In the genomic region with DNA sequence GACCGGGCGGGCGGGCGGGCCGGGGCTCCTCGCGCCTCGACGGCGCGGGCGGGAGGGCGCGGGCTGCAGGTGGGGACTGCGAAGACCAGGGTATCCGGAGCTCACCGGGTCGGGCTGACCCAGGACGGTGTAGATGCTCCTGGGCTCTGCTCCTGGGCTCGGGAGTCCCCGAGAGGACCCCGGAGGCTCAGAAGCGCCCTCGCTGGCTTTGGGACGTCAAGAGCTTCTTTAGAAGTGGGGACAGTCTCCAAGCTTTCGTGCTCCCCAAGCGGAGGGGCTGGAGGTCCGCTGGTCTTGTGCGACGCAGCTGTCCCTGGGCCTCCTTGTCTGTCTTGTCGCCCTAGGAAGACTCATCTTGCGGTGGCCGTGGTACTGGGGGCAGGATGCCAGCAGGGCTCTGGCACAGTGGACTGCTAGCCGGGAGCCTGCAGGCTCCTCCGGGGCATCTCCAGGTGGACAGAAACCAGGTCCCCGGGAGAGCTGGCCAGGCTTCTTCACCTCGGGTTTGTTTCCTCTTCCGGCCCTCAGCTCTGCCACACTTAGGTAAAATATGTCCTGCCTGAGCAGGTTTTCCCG, we compare ENCODE assay signal across 8 mouse cellular contexts. TPM values are rescaled to one million over a fixed set of nuclear protein-coding genes. Genes with fewer than 3 reads are reported as not detected.
DNase-seq lines count a peak whose midpoint lies in the region; ATAC-seq and TF ChIP-seq lines count a peak whose summit lies in the region.

No protein-coding gene starts in this region.

- intact Hi-C loops in gastrocnemius, adult 2 months (cut with DNase I): loop anchor here (5.0 kb wide), 2 partner anchors 136 to 254 kb away; a partner anchor contains a TSS

- H3K36me3 ChIP-seq in hindbrain, postnatal 0 days (ENCODE audit: insufficient read depth, low read length): no peaks in the 10 kb centered on the region
- no peaks in the 10 kb centered on the region for H3K36me3 ChIP-seq in liver, embryonic 11.5 days (ENCODE audit: control insufficient read depth, insufficient read depth, low read length)
- H3K36me3 ChIP-seq in myocyte (ENCODE audit: control insufficient read depth, insufficient read depth): no peaks in the 10 kb centered on the region

- peaks cover 44% of the 10 kb centered on the region for H3K79me2 ChIP-seq in myocyte (ENCODE audit: control insufficient read depth, insufficient read depth)

- peak overlapping the region; percentile 89 for H3K4me2 ChIP-seq in hindbrain, postnatal 0 days (ENCODE audit: low read depth, low read length)
- peak overlapping the region; percentile 95 for H3K4me2 ChIP-seq in liver, embryonic 11.5 days
- H3K4me2 ChIP-seq in myocyte (ENCODE audit: low read depth): peak overlapping the region; percentile 88

- TF ChIP-seq POLR2A in myocyte (IDR thresholded peaks at IDR 0.05; ENCODE audit: insufficient read length, low read depth): no peak

- H3K27me3 ChIP-seq in hindbrain, postnatal 0 days (ENCODE audit: insufficient read depth, low read length): no peaks in the 10 kb centered on the region
- H3K27me3 ChIP-seq in liver, embryonic 11.5 days (replicated peaks; ENCODE audit: control insufficient read depth, insufficient read depth, low read length): peaks cover 3% of the 10 kb centered on the region; the same call in 1 of the 2 replicates
- no peaks in the 10 kb centered on the region for H3K27me3 ChIP-seq in myocyte (ENCODE audit: control insufficient read depth, insufficient read depth, insufficient read length)

- under 1% methylated on average over 30 of the region's 39 CpGs for WGBS in hindbrain, postnatal 0 days
- 1% methylated on average over 32 of the region's 39 CpGs for WGBS in liver, embryonic 11.5 days

- peak overlapping the region; percentile 90 for H3K27ac ChIP-seq in layer of hippocampus, adult 2 months
- peak overlapping the region; percentile 94 for H3K27ac ChIP-seq in gastrocnemius, adult 2 months
- peak overlapping the region; percentile 88 for H3K27ac ChIP-seq in hindbrain, postnatal 0 days
- peak overlapping the region; percentile 68; the same call in 1 of the 2 replicates for H3K27ac ChIP-seq in liver, embryonic 11.5 days (ENCODE audit: low read depth, low read length)

- peak; percentile 66 for ATAC-seq in hindbrain, postnatal 0 days
- ATAC-seq in liver, embryonic 11.5 days (replicated peaks; ENCODE audit: low FRiP score): peak; percentile 26; the same call in 1 of the 2 replicates

- no peak for DNase-seq in layer of hippocampus, adult 2 months (ENCODE audit: low spot score in 2 of 2)
- no peak for DNase-seq in layer of hippocampus, adult 8-10 months (ENCODE audit: low spot score in 2 of 2)
- peak; percentile 81 for DNase-seq in cerebellum, adult 9-10 months
- peak; percentile 83 for DNase-seq in gastrocnemius, adult 2 months
- DNase-seq in hindbrain, postnatal 0 days (ENCODE audit: low spot score): peak; percentile 50
- DNase-seq in liver, embryonic 11.5 days (ENCODE audit: low spot score): peak; percentile 71
- DNase-seq in testis, postnatal 10 days (ENCODE audit: low spot score): peak; percentile 75

- no peaks in the 10 kb centered on the region for H3K9me3 ChIP-seq in hindbrain, postnatal 0 days (ENCODE audit: low read length)
- no peaks in the 10 kb centered on the region for H3K9me3 ChIP-seq in liver, embryonic 11.5 days (ENCODE audit: control insufficient read depth, low read length)

- H3K4me1 ChIP-seq in hindbrain, postnatal 0 days (ENCODE audit: insufficient read depth, low read length): peaks cover 23% of the 10 kb centered on the region
- H3K4me1 ChIP-seq in liver, embryonic 11.5 days (replicated peaks; ENCODE audit: control insufficient read depth, insufficient read depth, low read length): peaks cover 22% of the 10 kb centered on the region

- peak overlapping the region; percentile 68 for H3ac ChIP-seq in myocyte (ENCODE audit: control insufficient read depth, insufficient read length)

- peak overlapping the region; percentile 91 for H3K9ac ChIP-seq in hindbrain, postnatal 0 days (replicated peaks; ENCODE audit: low read length)
- peak overlapping the region; percentile 87 for H3K9ac ChIP-seq in liver, embryonic 11.5 days (ENCODE audit: low read depth, low read length)

- peak overlapping the region; percentile 81 for H3K4me3 ChIP-seq in layer of hippocampus, adult 2 months
- H3K4me3 ChIP-seq in gastrocnemius, adult 2 months: peak overlapping the region; percentile 96
- peak overlapping the region; percentile 81 for H3K4me3 ChIP-seq in hindbrain, postnatal 0 days (ENCODE audit: low read length)
- H3K4me3 ChIP-seq in liver, embryonic 11.5 days (ENCODE audit: low read depth, low read length): peak overlapping the region; percentile 86
- peak overlapping the region; percentile 87 for H3K4me3 ChIP-seq in myocyte

- no peak for TF ChIP-seq CTCF in layer of hippocampus, adult 2 months (conservative IDR thresholded peaks at IDR 0.05)
- no peak for TF ChIP-seq CTCF in gastrocnemius, adult 2 months (IDR thresholded peaks at IDR 0.05)
- TF ChIP-seq CTCF in hindbrain, postnatal 0 days (IDR thresholded peaks at IDR 0.05; ENCODE audit: low read depth): 0 out of 2 replicates have a peak, but pooled peaks have one; percentile 1

TF ChIP-seq in myocyte, 11 proteins besides CTCF, POLR2A, EP300 and RAD21:
- TF ChIP-seq MYOG (IDR thresholded peaks at IDR 0.05; ENCODE audit: control insufficient read depth in 1 of 3, insufficient read depth in 1 of 3, insufficient read length in 2 of 3, low read depth in 2 of 3): peak; percentile 54 to 79 (median 59)
- no peak for TF ChIP-seq CEBPB (IDR thresholded peaks at IDR 0.05; ENCODE audit: insufficient read depth, poor library complexity, severe bottlenecking)
- TF ChIP-seq TCF3 (IDR thresholded peaks at IDR 0.05; ENCODE audit: insufficient read length, low read depth): no peak
- TF ChIP-seq POLR2AphosphoS2 (IDR thresholded peaks at IDR 0.05; ENCODE audit: insufficient read length, low read depth): no peak
- TF ChIP-seq MYOD1 (IDR thresholded peaks at IDR 0.05; ENCODE audit: control insufficient read depth in 1 of 3, insufficient read length in 2 of 3, low read depth in 2 of 3): peak; percentile 55 to 85 (median 83)
- no peak for TF ChIP-seq USF1 (IDR thresholded peaks at IDR 0.05; ENCODE audit: low read depth)
- TF ChIP-seq MAX (IDR thresholded peaks at IDR 0.05; ENCODE audit: low read depth): no peak
- no peak for TF ChIP-seq E2F4 (IDR thresholded peaks at IDR 0.05; ENCODE audit: insufficient read depth)
- TF ChIP-seq TCF12 (IDR thresholded peaks at IDR 0.05; ENCODE audit: insufficient read depth, poor library complexity, severe bottlenecking): no peak
- TF ChIP-seq SRF (IDR thresholded peaks at IDR 0.05; ENCODE audit: control insufficient read depth, insufficient read length, low read depth): no peak
- TF ChIP-seq REST (IDR thresholded peaks at IDR 0.05; ENCODE audit: insufficient read depth, insufficient read length): no peak

RNA-seq across cellular contexts. Expression of a gene that starts 1.3 kb away (rescaled TPM):
- total RNA-seq in layer of hippocampus, adult 2 months (2021): 10 to 100 TPM; 21.4 to 24.2 TPM
- total RNA-seq in layer of hippocampus, adult 8-10 months (2022): 10 to 100 TPM; 20.5 to 22.3 (median 22.0) TPM
- total RNA-seq in gastrocnemius, adult 2 months (2021): 10 to 100 TPM; 28.5 to 33.6 TPM
- total RNA-seq in hindbrain, postnatal 0 days (2014; rRNA removed): 39.1 and 47.8 TPM in 2 replicates
- polyA plus RNA-seq in hindbrain, postnatal 0 days (2015; fragmentation: Nextera tagmentation; extraction: Ambion mirVana): 26.1 and 26.2 TPM in 2 replicates
- polyA plus RNA-seq in liver, embryonic 11.5 days (2014; fragmentation: Nextera tagmentation; extraction: Ambion mirVana): 33.5 and 34.8 TPM in 2 replicates
- 68.2 TPM for polyA plus RNA-seq in myocyte (2012; fragmentation: generic; extraction: Trizol)

RNA-seq across cellular contexts. Expression of a gene that starts 12.6 kb away (rescaled TPM):
- total RNA-seq in layer of hippocampus, adult 2 months (2021): 10 to 100 TPM; 21.2 to 22.0 TPM
- total RNA-seq in layer of hippocampus, adult 8-10 months (2022): 10 to 100 TPM; 22.9 to 25.4 (median 23.4) TPM
- total RNA-seq in gastrocnemius, adult 2 months (2021): 10 to 100 TPM; 13.8 to 15.6 TPM
- 50.1 and 54.7 TPM in 2 replicates for total RNA-seq in hindbrain, postnatal 0 days (2014; rRNA removed)
- polyA plus RNA-seq in hindbrain, postnatal 0 days (2015; fragmentation: Nextera tagmentation; extraction: Ambion mirVana): 20.4 and 21.9 TPM in 2 replicates
- polyA plus RNA-seq in liver, embryonic 11.5 days (2014; fragmentation: Nextera tagmentation; extraction: Ambion mirVana): 12.6 and 16.3 TPM in 2 replicates
- polyA plus RNA-seq in myocyte (2012; fragmentation: generic; extraction: Trizol): 23.8 TPM

RNA-seq across cellular contexts. Expression of a gene that starts 16.7 kb away (rescaled TPM):
- 100 to 1,000 TPM; 159 to 177 TPM for total RNA-seq in layer of hippocampus, adult 2 months (2021)
- total RNA-seq in layer of hippocampus, adult 8-10 months (2022): 100 to 1,000 TPM; 126 to 157 (median 144) TPM
- total RNA-seq in gastrocnemius, adult 2 months (2021): not detected
- 17.9 and 26.5 TPM in 2 replicates for total RNA-seq in hindbrain, postnatal 0 days (2014; rRNA removed)
- polyA plus RNA-seq in hindbrain, postnatal 0 days (2015; fragmentation: Nextera tagmentation; extraction: Ambion mirVana): 8.3 and 9.9 TPM in 2 replicates
- 0.08 and 0.21 TPM in 2 replicates for polyA plus RNA-seq in liver, embryonic 11.5 days (2014; fragmentation: Nextera tagmentation; extraction: Ambion mirVana)
- polyA plus RNA-seq in myocyte (2012; fragmentation: generic; extraction: Trizol): not detected

RNA-seq across cellular contexts. Expression of a gene that starts 46.7 kb away (rescaled TPM):
- 10 to 100 TPM; 31.0 to 31.5 TPM for total RNA-seq in layer of hippocampus, adult 2 months (2021)
- total RNA-seq in layer of hippocampus, adult 8-10 months (2022): 10 to 100 TPM; 26.1 to 38.9 (median 32.8) TPM
- 1 to 10 TPM; 6.8 to 8.4 TPM for total RNA-seq in gastrocnemius, adult 2 months (2021)
- total RNA-seq in hindbrain, postnatal 0 days (2014; rRNA removed): 50.0 and 54.7 TPM in 2 replicates
- polyA plus RNA-seq in hindbrain, postnatal 0 days (2015; fragmentation: Nextera tagmentation; extraction: Ambion mirVana): 10.6 and 11.5 TPM in 2 replicates
- 18.4 and 21.8 TPM in 2 replicates for polyA plus RNA-seq in liver, embryonic 11.5 days (2014; fragmentation: Nextera tagmentation; extraction: Ambion mirVana)
- polyA plus RNA-seq in myocyte (2012; fragmentation: generic; extraction: Trizol): 15.0 TPM

RNA-seq across cellular contexts. Expression of a gene that starts 52.3 kb away (rescaled TPM):
- total RNA-seq in layer of hippocampus, adult 2 months (2021): 10 to 100 TPM; 16.3 to 17.9 TPM
- total RNA-seq in layer of hippocampus, adult 8-10 months (2022): 10 to 100 TPM; 14.7 to 19.3 (median 15.9) TPM
- total RNA-seq in gastrocnemius, adult 2 months (2021): 1 to 10 TPM; 5.9 to 6.4 TPM
- total RNA-seq in hindbrain, postnatal 0 days (2014; rRNA removed): 23.5 and 27.1 TPM in 2 replicates
- polyA plus RNA-seq in hindbrain, postnatal 0 days (2015; fragmentation: Nextera tagmentation; extraction: Ambion mirVana): 19.0 and 19.8 TPM in 2 replicates
- 21.1 and 22.7 TPM in 2 replicates for polyA plus RNA-seq in liver, embryonic 11.5 days (2014; fragmentation: Nextera tagmentation; extraction: Ambion mirVana)
- 11.7 TPM for polyA plus RNA-seq in myocyte (2012; fragmentation: generic; extraction: Trizol)

Comparison
In these comparisons a context has a peak if more than half of its experiments do, and no peak if none do; other contexts are left out.
1. DNase-seq: peak in cerebellum, adult 9-10 months (single experiment), gastrocnemius, adult 2 months (single experiment), hindbrain, postnatal 0 days (single experiment), liver, embryonic 11.5 days (single experiment) and testis, postnatal 10 days (single experiment); none in layer of hippocampus, adult 2 months (0 of 2) and layer of hippocampus, adult 8-10 months (0 of 2).
2. RNA of a gene that starts 16.7 kb away (total RNA-seq): 159 to 177 TPM in layer of hippocampus, adult 2 months, 126 to 157 TPM in layer of hippocampus, adult 8-10 months and 17.9 to 26.5 TPM in hindbrain, postnatal 0 days; not detected in gastrocnemius, adult 2 months; every median in the first group is over 10 times any median in the second.
3. Peak in every context shown above with its lines, with median percentiles within 50 percentile points of each other: H3K27ac ChIP-seq, H3K4me3 ChIP-seq and H3K4me2 ChIP-seq.